Mouse (Mus musculus): ENCODE data around the gene Slc27a2.

GRCm38 (mm10) chr2:126519872-126520581, 32.2 kb upstream of the Slc27a2 start:
- no peak for TF ChIP-seq CTCF (IDR thresholded peaks at IDR 0.05; ENCODE audit: extremely low read depth, insufficient read length, insufficient replicate concordance, low read depth, low read length)
- TF ChIP-seq POLR2A (IDR thresholded peaks at IDR 0.05; ENCODE audit: low read depth, low read length): no peak
